Mouse (Mus musculus) bone marrow macrophage, adult 2 months (primary cell): ENCODE data around the gene Nadsyn1.

Experiments used
- CTCF ChIP-seq: IDR thresholded peaks from 2 replicates; pipeline ENCODE4 v1.5.1; 2012; ENCODE audit warnings: low read depth, mild to moderate bottlenecking, low read length, moderate library complexity
- POLR2A ChIP-seq: IDR thresholded peaks from 2 replicates; pipeline ENCODE4 v1.6.1; 2012; ENCODE audit warnings: mild to moderate bottlenecking, low read depth, low read length, borderline replicate concordance

GRCm38 (mm10) chr7:143801195-143802065 is 21.2 kb downstream of the Nadsyn1 start:
- no peak for TF ChIP-seq POLR2A
- TF ChIP-seq CTCF: no peak
